ENCODE assay signal across 12 mouse cellular contexts in genomic region chr2:45088435-45089250, GRCm38 (mm10). TPM values are rescaled to one million over a fixed set of nuclear protein-coding genes. Genes with fewer than 3 reads are reported as not detected.
DNase-seq lines count a peak whose midpoint lies in the region; ATAC-seq lines count a peak whose summit lies in the region.
"Had no signal": no experiment of that assay in that cellular context is flagged by ENCODE, and none has a peak within 500 bp of the region (broad histone marks: within the 10 kb centered on the region; RNA-seq: fewer than 3 reads in every experiment).

No protein-coding gene starts in this region.

- peak overlapping the region; percentile 37; the same call in 1 of the 2 replicates for H3K9ac ChIP-seq in heart, embryonic 13.5 days
- H3K9ac ChIP-seq in forebrain, embryonic 13.5 days = no peak overlapping the region
- 0 out of 2 replicates have a peak overlapping the region, but pooled peaks have one; percentile 24 for H3K9ac ChIP-seq in midbrain, embryonic 12.5 days (replicated peaks)
- H3K9ac ChIP-seq: liver, postnatal 0 days had no signal

- 45% methylated on average over 15 of the region's 15 CpGs for WGBS in heart, embryonic 13.5 days
- 25% methylated on average over 15 of the region's 15 CpGs for WGBS in forebrain, embryonic 13.5 days
- WGBS in midbrain, embryonic 12.5 days = 16% methylated on average over 15 of the region's 15 CpGs

- no peak overlapping the region for H3K4me3 ChIP-seq in heart, embryonic 13.5 days
- no peak overlapping the region for H3K4me3 ChIP-seq in forebrain, embryonic 13.5 days
- H3K4me3 ChIP-seq in midbrain, embryonic 12.5 days = no peak overlapping the region

- no peaks in the 10 kb centered on the region for H3K27me3 ChIP-seq in heart, embryonic 13.5 days (replicated peaks)
- no peaks in the 10 kb centered on the region for H3K27me3 ChIP-seq in forebrain, embryonic 13.5 days
- no peaks in the 10 kb centered on the region for H3K27me3 ChIP-seq in midbrain, embryonic 12.5 days

- DNase-seq in heart, postnatal 4 days = no peak
- DNase-seq in Muller cell, postnatal 12 days (ENCODE audit: inconsistent ontology term) = peak; percentile 66
- DNase-seq in spleen, adult 18-20 months = no peak
- no peak for DNase-seq in layer of hippocampus, postnatal 25 days (ENCODE audit: extremely low spot score in 1 of 2, low spot score in 1 of 2)
- DNase-seq in adrenal gland, adult (ENCODE audit: inconsistent age in 2 of 2, low spot score in 1 of 2) = no peak
- DNase-seq: adrenal gland, adult 8-10 months; liver, postnatal 0 days; right cerebral cortex, postnatal 14 days had no signal

- peaks cover 32% of the 10 kb centered on the region for H3K36me3 ChIP-seq in heart, embryonic 13.5 days
- peaks cover 11% of the 10 kb centered on the region; the same call in 1 of the 2 replicates for H3K36me3 ChIP-seq in forebrain, embryonic 13.5 days (ENCODE audit: poor library complexity, severe bottlenecking)
- H3K36me3 ChIP-seq in midbrain, embryonic 12.5 days = peaks cover 6% of the 10 kb centered on the region; the same call in 1 of the 2 replicates

- peaks cover 59% of the 10 kb centered on the region for H3K4me1 ChIP-seq in heart, embryonic 13.5 days
- H3K4me1 ChIP-seq in forebrain, embryonic 13.5 days = peaks cover 70% of the 10 kb centered on the region
- peaks cover 45% of the 10 kb centered on the region for H3K4me1 ChIP-seq in midbrain, embryonic 12.5 days

- ATAC-seq in heart, embryonic 13.5 days (ENCODE audit: extremely low read depth, insufficient number of reproducible peaks, low FRiP score, low TSS enrichment) = no peak
- ATAC-seq in forebrain, embryonic 13.5 days = no peak
- ATAC-seq in midbrain, embryonic 12.5 days (ENCODE audit: low FRiP score, low read depth) = peak; percentile 61; the same call in 1 of the 2 replicates
- ATAC-seq: intestine, embryonic 16.5 days; liver, postnatal 0 days had no signal

- peak overlapping the region; percentile 22; the same call in 1 of the 2 replicates for H3K4me2 ChIP-seq in heart, embryonic 13.5 days
- H3K4me2 ChIP-seq in forebrain, embryonic 13.5 days = peak overlapping the region; percentile 10
- peak overlapping the region; percentile 38 for H3K4me2 ChIP-seq in midbrain, embryonic 12.5 days (replicated peaks)

- no peaks in the 10 kb centered on the region for H3K9me3 ChIP-seq in heart, embryonic 13.5 days
- H3K9me3 ChIP-seq in forebrain, embryonic 13.5 days (replicated peaks) = no peaks in the 10 kb centered on the region
- H3K9me3 ChIP-seq in midbrain, embryonic 12.5 days = no peaks in the 10 kb centered on the region

- peak overlapping the region; percentile 40 for H3K27ac ChIP-seq in heart, embryonic 13.5 days (replicated peaks)
- 0 out of 2 replicates have a peak overlapping the region, but pooled peaks have one; percentile 22 for H3K27ac ChIP-seq in forebrain, embryonic 13.5 days
- peak overlapping the region; percentile 75 for H3K27ac ChIP-seq in midbrain, embryonic 12.5 days (replicated peaks)

RNA-seq across cellular contexts. Expression of gene Zeb2, which starts 28.6 kb away (rescaled TPM):
- polyA plus RNA-seq in heart, embryonic 13.5 days (2015; fragmentation: Nextera tagmentation; extraction: Ambion mirVana) = 21.8 and 22.4 TPM in 2 replicates
- 10 to 100 TPM; 59.7 to 66.5 TPM for total RNA-seq in heart, postnatal 4 days (2021)
- 74.7 and 85.4 TPM in 2 replicates for polyA plus RNA-seq in forebrain, embryonic 13.5 days (2015; fragmentation: Nextera tagmentation; extraction: Ambion mirVana)
- polyA plus RNA-seq in midbrain, embryonic 12.5 days (2016; fragmentation: Nextera tagmentation; extraction: Ambion mirVana) = 66.6 and 68.7 TPM in 2 replicates
- 100 to 1,000 TPM; 365 to 458 TPM for total RNA-seq in layer of hippocampus, postnatal 25 days (2021)

Comparison
In these comparisons a context has a peak if more than half of its experiments do, and no peak if none do; other contexts are left out.
1. H3K27ac ChIP-seq: peak in every context shown above with its lines; median percentile 75 in midbrain, embryonic 12.5 days; 40 in heart, embryonic 13.5 days; 22 in forebrain, embryonic 13.5 days.